In the genomic region with DNA sequence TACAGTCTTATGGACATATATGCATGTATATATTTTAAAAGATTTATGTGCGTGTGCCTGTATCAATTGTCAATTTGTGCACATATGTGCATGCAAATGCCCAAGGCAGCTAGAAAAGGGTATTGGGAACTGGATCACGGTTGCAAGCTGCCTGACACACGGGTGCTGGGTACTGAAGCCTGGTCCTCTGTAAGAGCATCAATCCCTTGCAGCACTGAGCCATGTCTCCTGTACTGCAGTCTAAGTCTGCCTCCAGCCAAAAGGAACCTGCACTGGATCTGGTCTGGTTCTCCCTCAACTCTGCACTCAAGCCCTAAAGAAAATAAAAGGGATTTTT, we compare ENCODE assay signal across 9 mouse cellular contexts. TPM values are rescaled to one million over a fixed set of nuclear protein-coding genes. Genes with fewer than 3 reads are reported as not detected.
DNase-seq lines count a peak whose midpoint lies in the region; ATAC-seq and TF ChIP-seq lines count a peak whose summit lies in the region.
"Had no signal": no experiment of that assay in that cellular context is flagged by ENCODE, and none has a peak within 500 bp of the region (broad histone marks: within the 10 kb centered on the region; RNA-seq: fewer than 3 reads in every experiment).

No protein-coding gene starts in this region.

- intact Hi-C loops in heart, postnatal 14 days (cut with DNase I), result loop anchor here (2.0 kb wide), 1 partner anchor 52 kb away; the partner anchor contains the start of gene Gabarapl2

- TF ChIP-seq EP300 in liver, embryonic 14.5 days (IDR thresholded peaks at IDR 0.05; ENCODE audit: low read depth), result no peak

- peak overlapping the region in 1 of 2 experiments; percentile 79; a peak in 2 of 4 replicates for H3K4me3 ChIP-seq in heart, embryonic 14.5 days (ENCODE audit: control insufficient read depth in 1 of 2, insufficient read depth in 1 of 2, low read depth in 1 of 2, low read length in 2 of 2)
- no peak overlapping the region for H3K4me3 ChIP-seq in neural tube, embryonic 11.5 days (ENCODE audit: low read depth, low read length)
- H3K4me3 ChIP-seq in liver, embryonic 14.5 days (ENCODE audit: insufficient read depth in 1 of 2, low read depth in 2 of 2, low read length in 2 of 2), result no peak overlapping the region; a peak in 1 of 4 replicates

- peaks cover 0 to 6% of the 10 kb centered on the region in 2 experiments; a peak in 2 of 4 replicates for H3K4me1 ChIP-seq in heart, embryonic 14.5 days (ENCODE audit: control insufficient read depth in 2 of 2, insufficient read depth in 2 of 2, low read length in 2 of 2)
- H3K4me1 ChIP-seq in neural tube, embryonic 11.5 days (ENCODE audit: control insufficient read depth, insufficient read depth, low read length), result no peaks in the 10 kb centered on the region
- peaks cover 0 to 4% of the 10 kb centered on the region in 2 experiments; a peak in 2 of 4 replicates for H3K4me1 ChIP-seq in liver, embryonic 14.5 days (replicated peaks; ENCODE audit: control insufficient read depth in 2 of 2, insufficient read depth in 2 of 2, low read length in 1 of 2)

- H3K36me3 ChIP-seq in heart, embryonic 14.5 days (ENCODE audit: control insufficient read depth, insufficient read depth, low read length), result peaks cover 68% of the 10 kb centered on the region
- peaks cover 2% of the 10 kb centered on the region for H3K36me3 ChIP-seq in neural tube, embryonic 11.5 days (ENCODE audit: control insufficient read depth, insufficient read depth, low read length)
- H3K36me3 ChIP-seq in liver, embryonic 14.5 days (replicated peaks; ENCODE audit: control insufficient read depth, insufficient read depth, low read depth), result peaks cover 39% of the 10 kb centered on the region

- 64% methylated on average over 3 of the region's 3 CpGs for WGBS in heart, embryonic 14.5 days
- WGBS in neural tube, embryonic 11.5 days, result 78% methylated on average over 3 of the region's 3 CpGs
- 67% methylated on average over 3 of the region's 3 CpGs for whole genome bisulfite sequencing in liver, embryonic 14.5 days (ENCODE audit: insufficient replicate concordance)

- no peaks in the 10 kb centered on the region for H3K9me3 ChIP-seq in heart, embryonic 14.5 days (ENCODE audit: control insufficient read depth, low read length)
- no peaks in the 10 kb centered on the region for H3K9me3 ChIP-seq in neural tube, embryonic 11.5 days (ENCODE audit: control insufficient read depth, low read length)
- no peaks in the 10 kb centered on the region for H3K9me3 ChIP-seq in liver, embryonic 14.5 days (ENCODE audit: control insufficient read depth, low read length)

- H3K27ac ChIP-seq in heart, embryonic 14.5 days (replicated peaks in 1 of 2; ENCODE audit: control insufficient read depth in 1 of 2, insufficient read depth in 1 of 2, low read depth in 2 of 2, low read length in 2 of 2), result no peak overlapping the region
- no peak overlapping the region for H3K27ac ChIP-seq in neural tube, embryonic 11.5 days (ENCODE audit: low read depth, low read length)
- no peak overlapping the region for H3K27ac ChIP-seq in liver, embryonic 14.5 days

- no peaks in the 10 kb centered on the region for H3K27me3 ChIP-seq in heart, embryonic 14.5 days (ENCODE audit: control insufficient read depth, insufficient read depth, low read length)
- H3K27me3 ChIP-seq in neural tube, embryonic 11.5 days (ENCODE audit: control insufficient read depth, insufficient read depth, low read length), result no peaks in the 10 kb centered on the region
- H3K27me3 ChIP-seq in liver, embryonic 14.5 days (ENCODE audit: control insufficient read depth, insufficient read depth, low read length), result no peaks in the 10 kb centered on the region

- ATAC-seq in heart, embryonic 14.5 days (ENCODE audit: insufficient number of reproducible peaks, insufficient read depth, low FRiP score, low read depth), result no peak
- peak; percentile 9; the same call in 1 of the 2 replicates for ATAC-seq in neural tube, embryonic 11.5 days (ENCODE audit: insufficient read depth, low FRiP score, low TSS enrichment)
- no peak for ATAC-seq in liver, embryonic 14.5 days (ENCODE audit: insufficient read depth)
- no peak for ATAC-seq in granulocyte monocyte progenitor cell, adult 5-6 weeks (replicated peaks; ENCODE audit: poor library complexity, severe bottlenecking)

- H3K9ac ChIP-seq in heart, embryonic 14.5 days (ENCODE audit: low read length), result no peak overlapping the region; the same call in 1 of the 2 replicates
- no peak overlapping the region for H3K9ac ChIP-seq in neural tube, embryonic 11.5 days (ENCODE audit: low read length)
- no peak overlapping the region for H3K9ac ChIP-seq in liver, embryonic 14.5 days (replicated peaks)

- no peak for DNase-seq in heart, postnatal 14 days
- DNase-seq in neural tube, embryonic 11.5 days (ENCODE audit: low spot score), result no peak
- no peak for DNase-seq in neural tube, embryonic 10.5 days (ENCODE audit: extremely low spot score, low spot score)
- no peak for DNase-seq in liver, embryonic 14.5 days (ENCODE audit: low read depth in 3 of 3, low spot score in 3 of 3)
- no peak for DNase-seq in cerebellum, postnatal 36 days
- DNase-seq in embryo, embryonic 11 days, result no peak

- TF ChIP-seq CTCF in liver, embryonic 14.5 days (IDR thresholded peaks at IDR 0.05; ENCODE audit: low read depth), result no peak

- H3K4me2 ChIP-seq in heart, embryonic 14.5 days (ENCODE audit: low read length), result peak overlapping the region; percentile 90
- H3K4me2 ChIP-seq in neural tube, embryonic 11.5 days (ENCODE audit: low read depth), result no peak overlapping the region
- H3K4me2 ChIP-seq in liver, embryonic 14.5 days (ENCODE audit: low read depth), result peak overlapping the region; percentile 84

RNA-seq across cellular contexts. Expression of gene Adat1, which starts 0.6 kb away (rescaled TPM):
- polyA plus RNA-seq in heart, embryonic 14.5 days (2014; fragmentation: Nextera tagmentation; extraction: Ambion mirVana), result 5.2 and 5.6 TPM in 2 replicates
- 1 to 10 TPM; 1.9 to 2.2 TPM for total RNA-seq in heart, postnatal 14 days (2021)
- polyA plus RNA-seq in neural tube, embryonic 11.5 days (2014; fragmentation: Nextera tagmentation; extraction: Ambion mirVana), result 8.7 and 10.1 TPM in 2 replicates
- polyA plus RNA-seq in liver, embryonic 14.5 days (2012; rRNA removed), result 2.8 and 3.4 TPM in 2 replicates
- polyA plus RNA-seq in liver, embryonic 14.5 days (2014; fragmentation: Nextera tagmentation; extraction: Ambion mirVana), result 2.4 and 2.5 TPM in 2 replicates
- 8.5 and 12.7 TPM in 2 replicates for total RNA-seq in granulocyte monocyte progenitor cell, adult 5-6 weeks (2014; fragmentation: Nextera tagmentation)
- total RNA-seq in granulocyte monocyte progenitor cell, adult 5-6 weeks (2017), result 5.7 and 6.1 TPM in 2 replicates

RNA-seq across cellular contexts. Expression of gene Kars, which starts 18.5 kb away (rescaled TPM):
- 131 and 142 TPM in 2 replicates for polyA plus RNA-seq in heart, embryonic 14.5 days (2014; fragmentation: Nextera tagmentation; extraction: Ambion mirVana)
- total RNA-seq in heart, postnatal 14 days (2021), result 10 to 100 TPM; 84.1 to 85.3 TPM
- polyA plus RNA-seq in neural tube, embryonic 11.5 days (2014; fragmentation: Nextera tagmentation; extraction: Ambion mirVana), result 249 and 267 TPM in 2 replicates
- 39.4 and 58.9 TPM in 2 replicates for polyA plus RNA-seq in liver, embryonic 14.5 days (2012; rRNA removed)
- 93.6 and 105 TPM in 2 replicates for polyA plus RNA-seq in liver, embryonic 14.5 days (2014; fragmentation: Nextera tagmentation; extraction: Ambion mirVana)
- 164 and 178 TPM in 2 replicates for total RNA-seq in granulocyte monocyte progenitor cell, adult 5-6 weeks (2014; fragmentation: Nextera tagmentation)
- 186 and 197 TPM in 2 replicates for total RNA-seq in granulocyte monocyte progenitor cell, adult 5-6 weeks (2017)

RNA-seq across cellular contexts. Expression of gene Terf2ip, which starts 18.5 kb away (rescaled TPM):
- polyA plus RNA-seq in heart, embryonic 14.5 days (2014; fragmentation: Nextera tagmentation; extraction: Ambion mirVana), result 18.8 and 19.8 TPM in 2 replicates
- total RNA-seq in heart, postnatal 14 days (2021), result 10 to 100 TPM; 10.9 to 11.9 TPM
- polyA plus RNA-seq in neural tube, embryonic 11.5 days (2014; fragmentation: Nextera tagmentation; extraction: Ambion mirVana), result 28.7 and 35.4 TPM in 2 replicates
- 2.9 and 3.9 TPM in 2 replicates for polyA plus RNA-seq in liver, embryonic 14.5 days (2012; rRNA removed)
- polyA plus RNA-seq in liver, embryonic 14.5 days (2014; fragmentation: Nextera tagmentation; extraction: Ambion mirVana), result 3.2 and 3.5 TPM in 2 replicates
- total RNA-seq in granulocyte monocyte progenitor cell, adult 5-6 weeks (2014; fragmentation: Nextera tagmentation), result 4.1 and 10.8 TPM in 2 replicates
- total RNA-seq in granulocyte monocyte progenitor cell, adult 5-6 weeks (2017), result 9.4 and 14.6 TPM in 2 replicates

RNA-seq across cellular contexts. Expression of gene Gm6793, which starts 22.2 kb away (rescaled TPM):
- polyA plus RNA-seq in heart, embryonic 14.5 days (2014; fragmentation: Nextera tagmentation; extraction: Ambion mirVana), result 0.50 and 0.59 TPM in 2 replicates
- under 1 TPM in 1 of 2 experiments, not detected in 1; 0.15 TPM for total RNA-seq in heart, postnatal 14 days (2021)
- polyA plus RNA-seq in neural tube, embryonic 11.5 days (2014; fragmentation: Nextera tagmentation; extraction: Ambion mirVana), result 0.78 and 0.92 TPM in 2 replicates
- polyA plus RNA-seq in liver, embryonic 14.5 days (2012; rRNA removed), result 0.08 and 0.17 TPM in 2 replicates
- 0.33 TPM in 1 of 2 replicates, not detected in the other for polyA plus RNA-seq in liver, embryonic 14.5 days (2014; fragmentation: Nextera tagmentation; extraction: Ambion mirVana)
- 0.21 and 0.26 TPM in 2 replicates for total RNA-seq in granulocyte monocyte progenitor cell, adult 5-6 weeks (2014; fragmentation: Nextera tagmentation)
- 0.26 TPM in 1 of 2 replicates, not detected in the other for total RNA-seq in granulocyte monocyte progenitor cell, adult 5-6 weeks (2017)
- total RNA-seq: left cerebral cortex, adult 2 months had no signal

RNA-seq across cellular contexts. Expression of gene Gabarapl2, which starts 52.2 kb away (rescaled TPM):
- polyA plus RNA-seq in heart, embryonic 14.5 days (2014; fragmentation: Nextera tagmentation; extraction: Ambion mirVana), result 208 and 213 TPM in 2 replicates
- 100 to 1,000 TPM; 128 to 136 TPM for total RNA-seq in heart, postnatal 14 days (2021)
- polyA plus RNA-seq in neural tube, embryonic 11.5 days (2014; fragmentation: Nextera tagmentation; extraction: Ambion mirVana), result 314 and 318 TPM in 2 replicates
- polyA plus RNA-seq in liver, embryonic 14.5 days (2012; rRNA removed), result 26.5 and 50.5 TPM in 2 replicates
- 184 and 188 TPM in 2 replicates for polyA plus RNA-seq in liver, embryonic 14.5 days (2014; fragmentation: Nextera tagmentation; extraction: Ambion mirVana)
- total RNA-seq in granulocyte monocyte progenitor cell, adult 5-6 weeks (2014; fragmentation: Nextera tagmentation), result 54.4 and 78.4 TPM in 2 replicates
- 23.3 and 26.8 TPM in 2 replicates for total RNA-seq in granulocyte monocyte progenitor cell, adult 5-6 weeks (2017)
